Mouse (Mus musculus) embryonic facial prominence, embryonic 11.5 days (tissue): ENCODE data around the gene Pard6b. TPM values are rescaled to one million over a fixed set of nuclear protein-coding genes. Genes with fewer than 3 reads are reported as not detected.
A peak's percentile ranks its signal among the peaks of the same experiment; 100 is the strongest.

Experiments
- ATAC-seq: fragments of 200-750 bp; cut with Nextera tagmentation; replicated peaks from 2 replicates; pipeline ENCODE4 v1.8.0; 2017; ENCODE audit warnings: low read depth; ENCODE audit not compliant: insufficient number of reproducible peaks, low FRiP score, low TSS enrichment
- DNase-seq: peaks from one replicate; pipeline ENCODE4 v3.0.0-alpha.2; 2015; ENCODE audit warnings: low spot score
- H3K27ac ChIP-seq: fragments of 300-500 bp; sonication (generic); replicated peaks from 2 replicates; pipeline ENCODE4 v1.5.1; 2014; ENCODE audit warnings: mild to moderate bottlenecking, low read depth, low read length, control low read depth
- H3K27me3 ChIP-seq: fragments of 300-500 bp; sonication (generic); 2 replicates; pipeline ENCODE4 v1.6.1; 2014; ENCODE audit warnings: mild to moderate bottlenecking, low read length, moderate library complexity, mixed read lengths; ENCODE audit not compliant: control insufficient read depth, insufficient read depth
- H3K36me3 ChIP-seq: fragments of 300-500 bp; sonication (generic); replicated peaks from 2 replicates; pipeline ENCODE4 v1.6.1; 2014; ENCODE audit warnings: low read depth, mild to moderate bottlenecking, low read length, moderate library complexity, mixed read lengths; ENCODE audit not compliant: control insufficient read depth, insufficient read depth
- H3K4me1 ChIP-seq: fragments of 300-500 bp; sonication (generic); 2 replicates; pipeline ENCODE4 v1.6.1; 2014; ENCODE audit warnings: low read length, mixed read lengths; ENCODE audit not compliant: control insufficient read depth, insufficient read depth
- H3K4me2 ChIP-seq: fragments of 300-500 bp; sonication (generic); 2 replicates; pipeline ENCODE4 v1.6.1; 2014; ENCODE audit warnings: low read depth, mild to moderate bottlenecking, control low read depth, low read length, moderate library complexity
- H3K4me3 ChIP-seq: fragments of 300-500 bp; sonication (generic); 2 replicates; pipeline ENCODE4 v1.5.1; 2014; ENCODE audit warnings: low read depth, low read length, control low read depth
- H3K9ac ChIP-seq: fragments of 300-500 bp; sonication (generic); replicated peaks from 2 replicates; pipeline ENCODE4 v1.6.1; 2014; ENCODE audit warnings: mild to moderate bottlenecking, control low read depth, low read length
- H3K9me3 ChIP-seq: fragments of 300-500 bp; sonication (generic); replicated peaks from 2 replicates; pipeline ENCODE4 v1.6.1; 2016; ENCODE audit warnings: mild to moderate bottlenecking, low read length, inconsistent platforms, mixed read lengths; ENCODE audit not compliant: control insufficient read depth
- WGBS: fragments of 180-500 bp; shearing (Covaris S2); extraction: QIAGEN DNeasy Blood & Tissue Kit; methylation state at CpG from one replicate; pipeline ENCODE4 v1.1.7; 2014; 5-methylcytosine and 5-hydroxymethylcytosine counted together
- polyA plus RNA-seq: library from polyadenylated mRNA; unstranded; fragments of >200 nt; fragmentation: Nextera tagmentation; extraction: Ambion mirVana; gene quantifications from 2 replicates; pipeline ENCODE4 v1.2.1, GENCODE M21; 2014

Pard6b gene
- polyA plus RNA-seq, 1 experiment from 2014 or later, result 4.8 TPM

DNA sequence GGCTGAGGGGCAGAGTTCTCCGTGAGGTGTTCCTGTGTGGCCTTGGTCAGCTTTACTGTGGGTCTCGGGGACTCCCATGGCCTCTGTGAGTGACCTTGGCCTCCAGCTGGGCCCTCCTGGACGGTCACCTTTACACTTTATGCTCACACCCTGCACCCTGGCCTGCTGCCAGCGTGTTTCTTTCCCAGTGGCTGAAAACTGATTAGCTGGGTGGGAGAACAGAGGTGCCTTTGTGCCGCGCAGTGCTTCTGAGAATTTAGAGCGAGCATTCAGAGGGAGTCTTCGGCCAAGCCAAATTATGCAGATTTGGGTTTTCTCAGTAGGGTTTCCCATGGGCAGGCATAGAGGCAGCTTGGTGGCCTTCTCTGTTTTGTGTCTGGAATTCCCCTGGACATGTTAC lies 14.3 kb downstream of the Pard6b start:
- Histone ChIP-seq H3K9me3 (no peaks in the 10 kb centered on the region), H3K9ac (no peak overlapping the region), H3K27ac (no peak overlapping the region), H3K4me3 (no peak overlapping the region), H3K27me3 (no peaks in the 10 kb centered on the region), H3K4me1 (no peaks in the 10 kb centered on the region), H3K4me2 (no peak overlapping the region), H3K36me3 (no peaks in the 10 kb centered on the region)
- 59% methylated on average over 8 of the region's 8 CpGs for WGBS
- DNase-seq, result no peak
- ATAC-seq, result no peak

DNA sequence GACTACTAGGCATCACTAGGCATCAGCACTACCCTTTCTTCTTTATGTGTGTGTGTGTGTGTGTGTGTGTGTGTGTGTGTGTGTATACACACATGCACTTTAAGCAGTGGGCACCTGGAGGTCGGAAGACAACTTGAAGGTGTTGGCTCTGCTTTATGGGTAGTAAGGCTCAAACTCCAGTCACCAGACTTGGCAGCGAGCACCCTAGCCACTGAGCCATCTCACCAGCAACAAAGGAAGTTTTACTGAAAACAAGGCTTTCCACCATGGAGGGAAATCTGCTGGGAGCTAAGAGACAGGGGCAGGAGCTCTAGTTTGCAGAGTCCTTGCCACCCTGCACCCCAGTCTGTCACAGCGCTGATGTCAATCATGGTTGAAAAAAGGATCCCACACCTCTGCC lies 15.7 kb downstream of the Pard6b start:
- Histone ChIP-seq H3K4me1 (no peaks in the 10 kb centered on the region), H3K4me3 (no peak overlapping the region), H3K4me2 (no peak overlapping the region), H3K9me3 (no peaks in the 10 kb centered on the region), H3K9ac (no peak overlapping the region), H3K27me3 (no peaks in the 10 kb centered on the region), H3K27ac (no peak overlapping the region), H3K36me3 (no peaks in the 10 kb centered on the region)
- 81% methylated on average over 3 of the region's 3 CpGs for WGBS
- DNase-seq (no peak), ATAC-seq (no peak)

DNA sequence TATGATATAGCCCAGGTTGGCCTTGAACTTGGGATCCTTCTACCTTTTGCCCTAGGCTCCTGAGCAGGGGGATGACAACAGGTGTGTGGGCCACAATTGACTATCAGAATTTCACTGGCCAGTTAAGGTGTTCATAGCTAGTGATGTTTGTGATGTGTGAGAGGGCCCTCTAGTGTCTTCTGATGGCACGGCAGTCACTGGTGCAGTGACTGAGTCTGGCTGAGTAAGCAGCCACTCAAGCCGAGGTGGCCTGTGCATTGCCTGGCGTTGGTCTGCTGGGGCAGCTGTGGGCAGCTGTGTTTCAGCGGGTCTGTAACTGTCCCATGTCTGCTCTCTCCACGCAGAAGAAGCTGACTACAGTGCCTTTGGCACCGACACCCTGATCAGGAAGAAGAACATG lies 17.2 kb downstream of the Pard6b start:
- H3K4me1 ChIP-seq, result no peaks in the 10 kb centered on the region
- WGBS, result 48% methylated on average over 6 of the region's 6 CpGs
- H3K4me3 ChIP-seq, result no peak overlapping the region
- H3K4me2 ChIP-seq, result no peak overlapping the region
- H3K27me3 ChIP-seq, result no peaks in the 10 kb centered on the region
- no peak for ATAC-seq
- peak; percentile 61 for DNase-seq
- H3K9ac ChIP-seq, result no peak overlapping the region
- no peaks in the 10 kb centered on the region for H3K36me3 ChIP-seq
- no peak overlapping the region for H3K27ac ChIP-seq
- H3K9me3 ChIP-seq, result no peaks in the 10 kb centered on the region

DNA sequence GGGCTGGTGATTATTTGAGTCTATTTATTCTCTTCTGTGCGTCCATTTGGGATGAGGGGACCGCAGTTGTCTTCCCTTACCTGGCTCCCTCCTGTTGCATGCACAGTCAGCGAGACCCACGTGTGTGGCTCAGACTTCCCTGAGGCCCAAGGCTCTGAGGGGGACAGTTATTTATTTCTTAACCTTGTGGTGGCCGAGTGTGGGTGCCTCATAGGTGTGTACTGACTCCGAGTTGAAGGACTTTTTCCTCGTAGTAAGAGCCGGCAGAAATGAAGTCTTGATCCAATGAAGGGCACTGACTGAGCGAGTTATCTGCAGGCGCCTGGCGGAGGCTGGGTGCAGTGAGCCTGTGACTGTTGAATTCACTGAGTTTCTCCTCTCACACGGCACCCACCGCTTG lies 19.2 kb downstream of the Pard6b start:
- ATAC-seq, result no peak
- Histone ChIP-seq H3K4me3 (no peak overlapping the region), H3K27me3 (no peaks in the 10 kb centered on the region), H3K9ac (no peak overlapping the region), H3K9me3 (no peaks in the 10 kb centered on the region), H3K27ac (no peak overlapping the region), H3K4me1 (no peaks in the 10 kb centered on the region), H3K4me2 (no peak overlapping the region), H3K36me3 (no peaks in the 10 kb centered on the region)
- 84% methylated on average over 13 of the region's 13 CpGs for WGBS
- DNase-seq, result no peak

DNA sequence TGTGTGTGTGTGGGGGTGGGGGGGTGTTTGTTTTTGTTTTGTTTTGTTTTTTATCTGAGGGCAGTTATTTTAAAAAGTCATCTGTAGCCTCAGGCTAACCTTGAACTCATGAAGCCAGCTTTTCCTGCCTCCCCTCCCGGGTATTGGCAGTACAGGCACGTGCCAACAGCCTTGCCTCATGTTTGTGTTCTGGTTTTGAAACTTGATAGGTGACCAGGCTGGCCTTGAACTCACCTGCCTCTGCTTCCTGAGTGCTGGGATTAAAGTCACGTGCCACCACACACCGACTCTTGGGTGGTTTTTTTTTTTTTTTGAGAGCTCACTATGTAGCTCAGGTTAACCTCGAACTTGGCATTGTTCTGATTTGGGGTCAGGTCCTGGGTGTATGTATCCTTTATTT lies 21.0 kb downstream of the Pard6b start:
- no peaks in the 10 kb centered on the region for H3K36me3 ChIP-seq
- no peak overlapping the region for H3K4me3 ChIP-seq
- no peaks in the 10 kb centered on the region for H3K4me1 ChIP-seq
- no peak for ATAC-seq
- no peak overlapping the region for H3K9ac ChIP-seq
- no peaks in the 10 kb centered on the region for H3K9me3 ChIP-seq
- H3K4me2 ChIP-seq, result no peak overlapping the region
- no peaks in the 10 kb centered on the region for H3K27me3 ChIP-seq
- no peak for DNase-seq
- no peak overlapping the region for H3K27ac ChIP-seq
- WGBS, result 74% methylated on average over 5 of the region's 5 CpGs

DNA sequence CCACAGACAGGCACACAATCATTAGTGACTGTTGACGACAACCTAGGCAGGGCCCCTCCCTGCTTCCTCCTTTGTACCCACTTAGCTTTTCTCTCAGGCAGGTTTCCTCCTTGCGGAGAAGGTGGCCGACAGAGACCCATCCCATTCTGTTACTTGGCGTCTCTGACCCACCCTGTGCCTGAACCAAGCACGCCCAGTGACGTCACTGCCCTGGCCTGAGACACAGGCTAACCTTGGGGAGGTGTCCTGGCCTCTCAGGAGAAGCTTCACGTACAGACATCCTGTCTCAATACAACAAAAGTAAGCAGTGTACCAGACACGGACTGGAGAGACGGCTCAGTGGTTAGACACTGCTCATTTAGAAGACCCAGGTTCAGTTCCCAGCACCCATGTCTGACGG lies 22.5 kb downstream of the Pard6b start:
- no peaks in the 10 kb centered on the region for H3K27me3 ChIP-seq
- H3K27ac ChIP-seq, result no peak overlapping the region
- H3K9me3 ChIP-seq, result no peaks in the 10 kb centered on the region
- H3K4me2 ChIP-seq, result no peak overlapping the region
- no peak for ATAC-seq
- H3K36me3 ChIP-seq, result no peaks in the 10 kb centered on the region
- WGBS, result 92% methylated on average over 10 of the region's 10 CpGs
- DNase-seq, result no peak
- H3K9ac ChIP-seq, result no peak overlapping the region
- no peaks in the 10 kb centered on the region for H3K4me1 ChIP-seq
- no peak overlapping the region for H3K4me3 ChIP-seq

DNA sequence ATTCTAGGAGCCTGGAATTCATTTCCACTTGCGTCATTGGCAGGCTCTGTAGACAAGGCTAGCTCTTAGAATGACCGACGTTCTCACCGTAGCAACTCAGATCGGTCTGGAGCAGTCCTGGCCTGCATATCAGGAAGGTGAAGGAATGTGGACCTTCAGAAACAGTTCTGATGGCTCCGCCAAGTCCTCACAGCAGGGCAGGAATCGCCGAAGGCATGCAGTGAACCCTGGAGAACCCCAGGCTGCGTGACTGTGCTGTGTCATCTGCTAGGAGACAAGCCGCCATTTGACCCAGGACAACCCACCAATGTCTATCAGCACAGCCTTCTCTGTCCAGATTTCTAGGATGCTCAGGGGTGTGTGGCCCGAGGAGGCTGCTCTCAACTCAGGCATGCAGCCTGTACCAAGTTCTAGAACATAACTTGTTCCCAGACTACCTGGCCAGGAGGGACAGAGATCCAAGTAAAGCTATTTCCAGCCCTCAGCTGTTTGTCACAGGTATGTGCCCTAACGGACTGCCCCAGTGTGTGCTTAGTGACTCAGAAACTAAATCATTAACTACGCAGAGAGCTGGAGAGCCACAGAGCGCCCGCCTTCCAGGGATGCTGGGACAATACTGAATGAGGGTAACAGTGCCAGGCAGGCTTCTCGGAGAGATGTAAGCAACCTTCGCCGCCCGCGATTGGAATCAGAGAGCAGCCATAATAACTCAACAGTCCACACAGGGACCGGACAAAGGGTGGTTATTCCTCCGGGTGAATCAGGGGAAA lies 23.8 kb downstream of the Pard6b start:
- Histone ChIP-seq H3K9ac (no peak overlapping the region), H3K27me3 (no peaks in the 10 kb centered on the region), H3K4me1 (no peaks in the 10 kb centered on the region), H3K4me2 (no peak overlapping the region), H3K4me3 (no peak overlapping the region), H3K36me3 (no peaks in the 10 kb centered on the region), H3K9me3 (no peaks in the 10 kb centered on the region), H3K27ac (no peak overlapping the region)
- ATAC-seq, result no peak
- WGBS, result 76% methylated on average over 22 of the region's 22 CpGs
- no peak for DNase-seq

DNA sequence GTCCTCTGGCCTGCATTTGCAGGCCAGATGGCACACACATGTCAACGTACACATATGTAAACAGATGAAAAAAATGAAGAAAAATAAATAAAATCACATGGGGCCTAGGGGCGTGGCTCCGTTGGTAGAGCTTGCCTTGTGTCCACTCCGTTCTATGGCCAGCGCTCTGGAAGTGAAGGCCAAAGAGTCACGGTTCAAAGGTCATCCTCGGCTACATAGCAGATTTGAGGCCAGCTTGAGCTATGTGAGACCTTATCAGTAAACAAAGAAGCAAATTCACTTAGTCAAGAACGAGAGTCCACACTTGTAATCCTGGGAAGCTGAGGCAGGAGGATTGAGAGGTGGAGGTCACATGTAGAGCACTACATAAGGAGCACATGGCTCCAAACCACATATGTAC lies 24.5 kb downstream of the Pard6b start:
- Histone ChIP-seq H3K4me1 (no peaks in the 10 kb centered on the region), H3K9me3 (no peaks in the 10 kb centered on the region), H3K27me3 (no peaks in the 10 kb centered on the region), H3K4me3 (no peak overlapping the region), H3K27ac (no peak overlapping the region), H3K36me3 (no peaks in the 10 kb centered on the region), H3K9ac (no peak overlapping the region), H3K4me2 (no peak overlapping the region)
- DNase-seq, result no peak
- WGBS, result 62% methylated on average over 8 of the region's 8 CpGs
- ATAC-seq, result no peak
